Mouse (Mus musculus) liver, embryonic 14.5 days (tissue): ENCODE results near the gene Shkbp1. TPM values are rescaled to one million over a fixed set of nuclear protein-coding genes. Genes with fewer than 3 reads are reported as not detected.

Source experiments
- ATAC-seq: fragments of 200-750 bp; cut with Nextera tagmentation; 2 replicates; pipeline ENCODE4 v1.8.0; 2017; ENCODE audit warnings: moderate number of reproducible peaks, mild to moderate bottlenecking, moderate library complexity; ENCODE audit not compliant: insufficient read depth
- DNase-seq, 3 experiments: peaks; one replicate each; pipeline ENCODE4 v3.0.0-alpha.2; 2012 to 2013; ENCODE audit warnings: low read depth in 3 of 3, low spot score in 3 of 3
- H3K27ac ChIP-seq: fragments of 300-500 bp; sonication (generic); 2 replicates; pipeline ENCODE4 v1.5.1; 2014; ENCODE audit warnings: moderate library complexity, mild to moderate bottlenecking, control low read depth, inconsistent platforms
- H3K27me3 ChIP-seq: fragments of 300-500 bp; sonication (generic); 2 replicates; pipeline ENCODE4 v1.6.1; 2014; ENCODE audit warnings: mild to moderate bottlenecking, low read length, moderate library complexity; ENCODE audit not compliant: control insufficient read depth, insufficient read depth
- H3K36me3 ChIP-seq: fragments of 300-500 bp; sonication (generic); replicated peaks from 2 replicates; pipeline ENCODE4 v1.6.1; 2014; ENCODE audit warnings: low read depth; ENCODE audit not compliant: control insufficient read depth, insufficient read depth
- H3K4me1 ChIP-seq, 2 experiments: fragments of 200-500 bp in 1 of 2; fragments of 300-500 bp in 1 of 2; sonication (generic) in 1 of 2; replicated peaks; 2 replicates each; pipeline ENCODE4 v1.6.1; 2012 to 2014; ENCODE audit warnings: antibody characterized with exemption in 1 of 2, inconsistent platforms in 1 of 2, low read length in 1 of 2; ENCODE audit not compliant: control insufficient read depth in 2 of 2, insufficient read depth in 2 of 2
- H3K4me2 ChIP-seq: fragments of 300-500 bp; sonication (generic); 2 replicates; pipeline ENCODE4 v1.6.1; 2014; ENCODE audit warnings: low read depth, mild to moderate bottlenecking, control low read depth, moderate library complexity
- H3K4me3 ChIP-seq, 2 experiments: fragments of 200-500 bp in 1 of 2; fragments of 300-500 bp in 1 of 2; sonication (generic) in 1 of 2; 2 replicates each; pipeline ENCODE4 v1.5.1; 2012 to 2014; ENCODE audit warnings: low read depth in 2 of 2, low read length in 2 of 2, mild to moderate bottlenecking in 2 of 2, control low read depth in 1 of 2, inconsistent platforms in 1 of 2, moderate library complexity in 1 of 2; ENCODE audit not compliant: insufficient read depth in 1 of 2
- H3K9ac ChIP-seq: fragments of 300-500 bp; sonication (generic); replicated peaks from 2 replicates; pipeline ENCODE4 v1.6.1; 2014; ENCODE audit warnings: mild to moderate bottlenecking, control low read depth, moderate library complexity
- H3K9me3 ChIP-seq: fragments of 300-500 bp; sonication (generic); 2 replicates; pipeline ENCODE4 v1.6.1; 2016; ENCODE audit warnings: low read length, mixed read lengths; ENCODE audit not compliant: control insufficient read depth
- CTCF ChIP-seq: IDR thresholded peaks from 2 replicates; pipeline ENCODE4 v1.5.1; 2016; ENCODE audit warnings: antibody characterized with exemption, low read depth, control low read depth
- EP300 ChIP-seq: IDR thresholded peaks from 2 replicates; pipeline ENCODE4 v1.6.1; 2016; ENCODE audit warnings: antibody characterized with exemption, low read depth
- WGBS: fragments of 180-500 bp; shearing (Covaris S2); extraction: QIAGEN DNeasy Blood & Tissue Kit; methylation state at CpG from one replicate; pipeline ENCODE4 v1.1.7; 2014; ENCODE audit not compliant: insufficient replicate concordance; 5-methylcytosine and 5-hydroxymethylcytosine counted together
- polyA plus RNA-seq, 2 experiments: library from polyadenylated mRNA; depleted of rRNA in 1 of 2; stranded (reverse) in 1 of 2; unstranded in 1 of 2; fragments of >200 nt; fragmentation: Nextera tagmentation in 1 of 2; extraction: Ambion mirVana in 1 of 2; gene quantifications; 2 replicates each; pipeline versions ENCODE4 v1.2.1 to v1.2.3; 2012 to 2014

Shkbp1 gene
- polyA plus RNA-seq, 2 experiments: 11.8 to 19.1 TPM

DNA sequence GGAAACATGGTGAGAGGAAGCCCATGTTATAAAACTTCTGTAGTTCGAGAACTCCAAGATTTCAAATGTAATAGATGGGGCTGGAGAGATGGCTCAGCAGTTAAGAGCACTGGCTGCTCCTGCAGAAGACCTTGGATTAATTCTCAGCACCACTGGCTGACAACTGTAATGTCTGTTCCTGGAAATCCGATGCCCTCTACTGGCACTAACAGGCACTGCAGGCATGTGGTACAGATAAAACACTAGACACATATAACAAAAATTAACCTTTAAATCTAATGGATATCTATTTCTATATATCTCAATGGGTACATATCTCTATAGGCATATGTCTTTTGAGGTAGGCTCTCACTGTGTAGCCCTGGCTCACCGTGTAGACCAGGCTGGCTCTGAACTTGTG lies 41.4 kb downstream of the Shkbp1 start:
- no peak overlapping the region for H3K9ac ChIP-seq
- DNase-seq: no peak
- 75% methylated on average over 3 of the region's 3 CpGs for WGBS
- H3K4me3 ChIP-seq: no peak overlapping the region
- ATAC-seq: no peak
- no peaks in the 10 kb centered on the region for H3K4me1 ChIP-seq
- H3K9me3 ChIP-seq: peaks cover 2% of the 10 kb centered on the region; the same call in 1 of the 2 replicates
- no peak overlapping the region for H3K27ac ChIP-seq
- no peak overlapping the region for H3K4me2 ChIP-seq
- H3K36me3 ChIP-seq: no peaks in the 10 kb centered on the region
- TF ChIP-seq CTCF: peak; percentile 63
- TF ChIP-seq EP300: no peak
- H3K27me3 ChIP-seq: peaks cover 9% of the 10 kb centered on the region

DNA sequence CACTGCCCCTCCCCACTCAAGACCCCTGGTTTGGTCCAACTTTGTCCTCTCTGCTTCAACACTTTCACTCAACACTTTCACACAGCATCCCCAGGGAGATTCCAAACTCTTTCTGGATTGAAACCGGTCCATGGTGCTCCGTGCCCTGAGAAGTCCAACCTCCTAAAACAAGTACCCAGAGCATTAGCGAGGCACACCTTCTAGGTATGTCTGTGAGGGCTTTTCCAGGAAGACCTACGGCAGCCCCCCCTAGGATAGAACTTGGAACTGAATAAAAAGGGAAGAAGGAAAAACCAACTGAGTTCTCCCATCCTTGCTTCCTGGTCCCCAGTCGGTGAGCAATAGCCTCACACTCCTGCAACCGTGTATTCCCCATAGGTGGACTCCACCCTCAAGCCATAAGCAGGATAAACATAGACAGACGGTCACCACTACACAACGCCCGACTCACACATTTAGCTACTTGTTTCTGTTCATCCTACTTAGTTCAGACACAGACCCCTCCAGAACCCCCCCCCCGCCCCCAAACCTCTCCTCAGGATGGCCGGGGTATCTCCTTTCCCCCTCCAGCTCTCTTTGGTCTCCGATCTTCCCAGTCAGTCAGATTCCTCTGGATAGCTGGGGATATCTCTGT lies 44.1 kb downstream of the Shkbp1 start:
- Histone ChIP-seq H3K4me3 (no peak overlapping the region), H3K4me1 (no peaks in the 10 kb centered on the region), H3K4me2 (no peak overlapping the region), H3K9ac (no peak overlapping the region), H3K9me3 (peaks cover 2% of the 10 kb centered on the region; the same call in 1 of the 2 replicates), H3K27me3 (peaks cover 15% of the 10 kb centered on the region), H3K27ac (no peak overlapping the region), H3K36me3 (no peaks in the 10 kb centered on the region)
- DNase-seq (no peak), ATAC-seq (no peak)
- 65% methylated on average over 12 of the region's 12 CpGs for WGBS
- TF ChIP-seq CTCF (no peak), EP300 (no peak)

DNA sequence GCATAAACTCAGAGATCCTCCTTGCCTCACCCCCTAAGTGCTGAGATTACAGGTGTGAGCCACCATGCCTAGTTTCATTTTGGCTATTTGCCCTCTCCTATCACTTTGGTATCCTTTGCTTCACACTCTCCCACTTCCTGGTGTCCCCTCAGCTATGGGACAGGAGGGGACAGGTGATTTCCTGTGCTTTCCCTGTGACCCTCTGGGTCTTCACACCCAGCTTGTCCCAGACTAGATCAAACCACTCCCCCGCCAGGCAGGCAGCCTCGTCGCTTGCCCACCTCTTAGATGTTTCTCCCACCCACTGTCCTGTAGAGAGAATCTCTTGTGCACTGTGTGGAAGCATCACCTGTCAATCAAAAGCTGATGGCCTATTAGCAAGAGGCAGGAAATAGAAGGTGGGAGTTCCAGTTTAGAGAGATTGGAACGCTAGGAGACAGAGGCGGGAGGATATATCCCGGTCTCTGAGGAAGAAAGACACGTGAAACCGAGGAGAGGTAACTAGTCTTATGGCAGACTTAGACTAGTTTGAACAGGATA lies 44.8 kb downstream of the Shkbp1 start:
- no peak for DNase-seq
- WGBS: 24% methylated on average over 8 of the region's 8 CpGs
- H3K27me3 ChIP-seq: peaks cover 15% of the 10 kb centered on the region

DNA sequence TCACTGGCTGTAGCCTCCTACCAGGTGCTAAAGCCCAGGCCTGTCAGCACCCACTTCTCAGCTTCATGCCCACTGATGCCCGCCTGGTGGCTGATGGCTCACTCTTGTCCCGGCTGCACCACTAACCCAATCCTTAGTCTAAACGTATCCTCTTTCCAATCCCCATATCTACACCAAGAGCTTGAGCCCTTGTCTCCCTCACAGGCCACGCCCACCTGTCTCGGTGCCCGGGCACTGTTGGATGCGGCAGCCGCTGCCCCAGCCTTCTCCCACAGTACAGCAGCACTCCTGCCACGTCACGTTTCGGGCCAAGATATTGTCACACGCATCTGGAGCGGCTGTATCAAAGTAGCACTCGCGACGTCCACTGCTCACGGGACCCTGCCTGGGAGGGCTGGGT lies 45.5 kb downstream of the Shkbp1 start:
- Histone ChIP-seq H3K27ac (no peak overlapping the region), H3K4me3 (no peak overlapping the region), H3K4me2 (peak overlapping the region; percentile 18; the same call in 1 of the 2 replicates), H3K9ac (no peak overlapping the region), H3K9me3 (peaks cover 2% of the 10 kb centered on the region; the same call in 1 of the 2 replicates), H3K27me3 (peaks cover 15% of the 10 kb centered on the region), H3K4me1 (no peaks in the 10 kb centered on the region), H3K36me3 (no peaks in the 10 kb centered on the region)
- ATAC-seq (no peak), DNase-seq (no peak)
- WGBS: 7% methylated on average over 17 of the region's 17 CpGs
- TF ChIP-seq CTCF: no peak

More for the DNA sequence above, 44.8 kb downstream of the Shkbp1 start:
- Histone ChIP-seq H3K9me3 (peaks cover 2% of the 10 kb centered on the region; the same call in 1 of the 2 replicates), H3K4me3 (no peak overlapping the region), H3K9ac (no peak overlapping the region), H3K4me2 (no peak overlapping the region), H3K4me1 (no peaks in the 10 kb centered on the region), H3K36me3 (no peaks in the 10 kb centered on the region), H3K27ac (no peak overlapping the region)
- ATAC-seq: no peak
- TF ChIP-seq CTCF (no peak), EP300 (no peak)

DNA sequence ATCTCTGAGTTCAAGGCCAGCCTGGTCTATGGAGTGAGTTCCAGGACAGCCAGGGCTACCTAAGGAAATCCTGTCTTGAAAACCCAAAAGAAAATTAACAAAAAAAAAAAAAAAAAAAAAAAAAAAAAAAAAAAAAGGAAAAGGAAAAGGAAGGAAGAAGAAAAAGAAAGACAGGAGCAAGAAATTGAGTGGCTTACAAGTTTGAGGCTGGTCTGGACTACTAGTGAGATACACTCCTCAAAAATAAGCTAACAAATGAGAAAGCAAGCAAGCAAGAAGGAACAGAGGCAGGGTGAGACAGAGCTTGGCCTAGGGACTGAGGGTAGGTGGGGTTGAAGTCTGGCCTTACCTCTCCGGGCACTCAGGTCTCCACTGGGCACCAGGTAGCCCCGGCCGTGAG lies 46.0 kb downstream of the Shkbp1 start:
- no peak for ATAC-seq
- Histone ChIP-seq H3K27ac (no peak overlapping the region), H3K27me3 (peaks cover 15% of the 10 kb centered on the region), H3K4me3 (no peak overlapping the region), H3K9ac (no peak overlapping the region), H3K9me3 (peaks cover 2% of the 10 kb centered on the region; the same call in 1 of the 2 replicates), H3K36me3 (no peaks in the 10 kb centered on the region), H3K4me2 (no peak overlapping the region), H3K4me1 (no peaks in the 10 kb centered on the region)
- no peak for DNase-seq
- 67% methylated on average over 3 of the region's 3 CpGs for WGBS
- TF ChIP-seq EP300 (no peak), CTCF (no peak)
